Mouse (Mus musculus) small intestine, adult 10 weeks (tissue): ENCODE results near the gene Gm17124. TPM values are rescaled to one million over a fixed set of nuclear protein-coding genes. Genes with fewer than 3 reads are reported as not detected.

Source experiments
- polyA plus RNA-seq: library from polyadenylated mRNA; stranded (reverse); fragments of 350-450 nt; fragmentation: Illumina TruSeq; extraction: RNeasy Lipid Tissue Mini Kit (QIAGEN cat#74804); gene quantifications from one replicate; pipeline ENCODE4 v1.2.3, GENCODE M21; 2014; ENCODE audit warnings: low replicate concordance

The Gm17124 gene
- polyA plus RNA-seq, result not detected

GRCm38 (mm10) chr14:42599782-42600181, at the start of gene Gm17124:
Gene Gm17124, minus strand, starts transcription at chr14:42599882.

DNA sequence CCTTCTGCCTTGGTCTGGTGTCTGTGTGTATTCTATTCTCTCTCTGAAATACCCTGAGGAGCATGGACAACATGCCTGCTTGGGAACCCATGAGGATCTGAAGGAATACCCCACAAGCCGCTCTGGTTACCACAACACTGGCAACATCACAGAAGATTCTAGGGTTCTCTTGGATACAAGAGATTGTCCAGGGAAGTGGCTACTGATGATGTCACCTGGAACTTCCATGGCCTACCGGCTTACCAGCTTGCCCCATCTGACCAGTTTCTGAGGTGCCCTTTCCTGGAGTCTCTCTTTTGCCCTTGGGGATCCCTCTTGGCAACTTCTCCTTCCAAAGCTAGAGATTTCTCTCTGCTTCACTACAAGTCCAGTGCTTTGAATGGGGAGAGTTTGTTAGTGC, 42.1 kb upstream of the Gm17124 start, which contains the start of gene Gm3633:
Gm3633 (minus strand) TSS at position 101 of the 400 bp plus-strand sequence.

Other genes starting within 250 kb of the Gm17124 start
- not detected for gene Gm8005, start 160.2 kb downstream of the Gm17124 start, polyA plus RNA-seq
- gene Gm8011, start 136.0 kb downstream of the Gm17124 start, polyA plus RNA-seq, result not detected
- not detected for gene Gm8020, start 97.5 kb downstream of the Gm17124 start, polyA plus RNA-seq
- not detected for gene Gm8024, start 75.6 kb downstream of the Gm17124 start, polyA plus RNA-seq
- gene Gm3633, start 42.0 kb upstream of the Gm17124 start, polyA plus RNA-seq, result not detected
- not detected for gene Gm10378, start 56.1 kb upstream of the Gm17124 start, polyA plus RNA-seq
- not detected for gene Gm3015, start 168.9 kb upstream of the Gm17124 start, polyA plus RNA-seq
- gene Gm10377, start 198.1 kb upstream of the Gm17124 start, polyA plus RNA-seq, result not detected